Mouse (Mus musculus) MEL (cell line): ENCODE measurements at regions not wholly inside any gene's neighbourhood (a gene's known extent, or its start where the extent isn't known, plus 50 kb on each side); places are given as distances from the start of the nearest gene placed in this dataset.

ENCODE experiments used
- CHD1 ChIP-seq: IDR thresholded peaks from 2 replicates; pipeline ENCODE4 v1.6.1; 2012; ENCODE audit warnings: low read depth, mild to moderate bottlenecking, inconsistent platforms, low read length, improper control_type of control experiment
- CTCF ChIP-seq, 3 experiments: IDR thresholded peaks in 2 of 3; conservative IDR thresholded peaks in 1 of 3; 2 replicates each; pipeline ENCODE4 v1.5.1; 2011 to 2012; ENCODE audit warnings: low read length in 3 of 3, low read depth in 2 of 3, mild to moderate bottlenecking in 2 of 3, improper control_type of control experiment in 1 of 3, inconsistent platforms in 1 of 3, mixed read lengths in 1 of 3, moderate library complexity in 1 of 3; ENCODE audit not compliant: control insufficient read depth in 1 of 3, insufficient read depth in 1 of 3, poor library complexity in 1 of 3, severe bottlenecking in 1 of 3
- EP300 ChIP-seq, 2 experiments: IDR thresholded peaks; 2 replicates each; pipeline ENCODE4 v1.6.1; 2011; ENCODE audit warnings: improper control_type of control experiment in 2 of 2, low read length in 2 of 2, low read depth in 1 of 2, mild to moderate bottlenecking in 1 of 2
- HCFC1 ChIP-seq: IDR thresholded peaks from 2 replicates; pipeline ENCODE4 v1.6.1; 2012; ENCODE audit warnings: low read depth, mild to moderate bottlenecking, inconsistent platforms, low read length, improper control_type of control experiment, moderate library complexity
- MAX ChIP-seq: IDR thresholded peaks from 2 replicates; pipeline ENCODE4 v1.6.1; 2011; ENCODE audit warnings: low read length, improper control_type of control experiment
- MAZ ChIP-seq: IDR thresholded peaks from 2 replicates; pipeline ENCODE4 v1.6.1; 2012; ENCODE audit warnings: low read depth, mild to moderate bottlenecking, inconsistent platforms, low read length, improper control_type of control experiment
- MEF2A ChIP-seq: IDR thresholded peaks from 2 replicates; pipeline ENCODE4 v1.6.1; 2014; ENCODE audit warnings: low read depth, mild to moderate bottlenecking, inconsistent platforms, low read length, improper control_type of control experiment; ENCODE audit not compliant: poor library complexity, insufficient replicate concordance, severe bottlenecking; ENCODE audit errors: extremely low read depth
- MYC ChIP-seq: IDR thresholded peaks from 2 replicates; pipeline ENCODE4 v1.6.1; 2011; ENCODE audit warnings: low read depth, mild to moderate bottlenecking, low read length, improper control_type of control experiment, moderate library complexity
- POLR2A ChIP-seq, 2 experiments: IDR thresholded peaks; 2 replicates each; pipeline ENCODE4 v1.6.1; 2011 to 2012; ENCODE audit warnings: low read length in 2 of 2, mild to moderate bottlenecking in 2 of 2, control low read depth in 1 of 2, improper control_type of control experiment in 1 of 2, low read depth in 1 of 2, moderate library complexity in 1 of 2; ENCODE audit not compliant: control insufficient read depth in 1 of 2, insufficient read depth in 1 of 2, poor library complexity in 1 of 2
- POLR2AphosphoS2 ChIP-seq: IDR thresholded peaks from 2 replicates; pipeline ENCODE4 v1.6.1; 2011; ENCODE audit warnings: low read length, improper control_type of control experiment
- TBP ChIP-seq: IDR thresholded peaks from 2 replicates; pipeline ENCODE4 v1.8.0; 2011; ENCODE audit warnings: low read depth, low read length, improper control_type of control experiment
- ZMIZ1 ChIP-seq: IDR thresholded peaks from 2 replicates; pipeline ENCODE4 v1.6.1; 2012; ENCODE audit warnings: low read depth, mild to moderate bottlenecking, inconsistent platforms, low read length, improper control_type of control experiment, moderate library complexity
- ZNF384 ChIP-seq: IDR thresholded peaks from 2 replicates; pipeline ENCODE4 v1.6.1; 2012; ENCODE audit warnings: low read depth, mild to moderate bottlenecking, inconsistent platforms, low read length, improper control_type of control experiment

DNA sequence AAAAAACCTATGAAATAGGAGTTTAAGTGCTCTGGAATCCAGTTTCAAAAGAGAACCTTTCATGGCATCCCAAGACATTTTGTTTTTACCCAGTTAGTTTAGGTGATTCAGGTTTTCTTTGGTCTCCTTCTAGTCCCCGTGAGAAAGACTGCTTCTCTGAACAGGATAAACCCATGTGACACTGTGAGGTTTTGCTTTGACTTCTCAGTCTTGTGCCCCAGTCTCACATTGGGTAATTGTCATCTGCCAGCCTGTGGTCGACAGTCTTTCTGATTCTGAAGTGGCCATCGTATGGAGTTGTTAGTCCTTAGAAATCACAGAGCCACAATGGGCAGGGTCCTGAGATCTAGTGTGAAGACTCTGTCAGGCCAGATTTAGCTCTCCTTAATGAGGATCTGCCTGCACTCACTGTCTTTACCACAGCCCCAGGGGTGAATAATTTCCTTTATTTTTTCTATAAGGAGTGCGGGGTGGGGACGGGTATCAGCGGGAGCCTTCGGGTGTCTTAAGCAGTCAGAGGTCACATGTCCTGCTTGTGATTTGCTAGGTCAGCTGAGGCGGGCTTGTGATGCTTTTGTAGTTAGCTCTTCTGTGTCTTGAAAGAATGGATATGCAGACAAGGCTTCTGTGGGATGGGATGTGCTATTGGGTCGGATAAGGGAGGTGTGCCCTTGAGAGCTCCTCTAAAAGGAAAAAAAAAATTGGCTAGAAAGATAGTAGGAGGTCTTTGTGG lies 104.3 kb downstream of the Btg1 start:
- TF ChIP-seq CTCF (IDR thresholded peaks at IDR 0.05 in 2 of 3, conservative IDR thresholded peaks at IDR 0.05 in 1 of 3; ENCODE audit: control insufficient read depth in 1 of 3, insufficient read depth in 1 of 3, low read depth in 2 of 3, low read length in 3 of 3, poor library complexity in 1 of 3, severe bottlenecking in 1 of 3) (no peak), MEF2A (no peak), TBP (no peak), ZNF384 (no peak), CHD1 (no peak), HCFC1 (no peak), POLR2AphosphoS2 (no peak), POLR2A (IDR thresholded peaks at IDR 0.05; ENCODE audit: control insufficient read depth in 1 of 2, insufficient read depth in 1 of 2, low read depth in 1 of 2, low read length in 2 of 2, poor library complexity in 1 of 2) (no peak), EP300 (IDR thresholded peaks at IDR 0.05; ENCODE audit: low read depth in 1 of 2, low read length in 2 of 2) (no peak), ZMIZ1 (no peak), MAX (no peak), MYC (no peak), MAZ (no peak)
